Mouse (Mus musculus): ENCODE results near the gene Dpp4.

GRCm38 (mm10) chr2:62323078-62323637, 88.9 kb downstream of the Dpp4 start:
- no peak for TF ChIP-seq CTCF (IDR thresholded peaks at IDR 0.05; ENCODE audit: borderline replicate concordance, extremely low read depth, insufficient read depth, insufficient read length)
- TF ChIP-seq POLR2A (IDR thresholded peaks at IDR 0.05; ENCODE audit: borderline replicate concordance, extremely low read depth, insufficient read depth, insufficient read length, poor library complexity, severe bottlenecking) = no peak

All from brain, embryonic 14.5 days (tissue).